Mouse (Mus musculus) megakaryocyte, adult 5-6 weeks (primary cell): ENCODE results near the gene Dus4l. TPM values are rescaled to one million over a fixed set of nuclear protein-coding genes. Genes with fewer than 3 reads are reported as not detected.

Experiments used
- ATAC-seq: 2 replicates; pipeline ENCODE4 v1.8.0; 2016; ENCODE audit warnings: mild to moderate bottlenecking, inconsistent platforms; ENCODE audit not compliant: poor library complexity, severe bottlenecking
- total RNA-seq, 2 experiments: library from RNA; stranded (forward) in 1 of 2; stranded (reverse) in 1 of 2; fragments of 153-499, 151-499 nt in 1 of 2; fragments of 221-1000, 200-1000 nt in 1 of 2; gene quantifications; 2 replicates each; pipeline versions ENCODE4 v1.2.3 to v1.2.4; 2015 to 2017

The Dus4l gene
- total RNA-seq, 2 experiments from 2014 or later, result 2.9 to 7.7 TPM

GRCm38 (mm10) chr12:31594296-31594695, 60.3 kb downstream of the Dus4l start:
- ATAC-seq, result no peak

GRCm38 (mm10) chr12:31592011-31592410, 62.6 kb downstream of the Dus4l start:
- no peak for ATAC-seq

Other genes starting within 250 kb of the Dus4l start
- 33.2 and 48.0 TPM in 2 replicates for gene Cbll1, start 155.2 kb downstream of the Dus4l start, total RNA-seq (2015)
- 4.9 and 6.3 TPM in 2 replicates for gene Cbll1, start 155.2 kb downstream of the Dus4l start, total RNA-seq (2017)
- not detected in 2 replicates for gene Slc26a4, start 94.9 kb downstream of the Dus4l start, total RNA-seq (2015)
- not detected in 2 replicates for gene Slc26a4, start 94.9 kb downstream of the Dus4l start, total RNA-seq (2017)
- 35.7 and 38.8 TPM in 2 replicates for gene Bcap29, start 20.2 kb downstream of the Dus4l start, total RNA-seq (2015)
- gene Bcap29, start 20.2 kb downstream of the Dus4l start, total RNA-seq (2017), result 9.9 and 17.3 TPM in 2 replicates
- gene Cog5, start within 50 bp of the Dus4l start, total RNA-seq (2015), result 56.3 and 70.0 TPM in 2 replicates
- 48.5 and 62.4 TPM in 2 replicates for gene Cog5, start within 50 bp of the Dus4l start, total RNA-seq (2017)
- gene Gpr22, start 59.1 kb upstream of the Dus4l start, total RNA-seq (2015), result not detected in 2 replicates
- 0.26 TPM in 1 of 2 replicates, not detected in the other for gene Gpr22, start 59.1 kb upstream of the Dus4l start, total RNA-seq (2017)